Mouse (Mus musculus): ENCODE measurements around the gene Parg.
"Not testable (repeated sequence)": the region's sequence is repeated elsewhere in the genome, so short reads cannot be mapped to it uniquely, and the experiment has no call there.

Gene Parg

DNA sequence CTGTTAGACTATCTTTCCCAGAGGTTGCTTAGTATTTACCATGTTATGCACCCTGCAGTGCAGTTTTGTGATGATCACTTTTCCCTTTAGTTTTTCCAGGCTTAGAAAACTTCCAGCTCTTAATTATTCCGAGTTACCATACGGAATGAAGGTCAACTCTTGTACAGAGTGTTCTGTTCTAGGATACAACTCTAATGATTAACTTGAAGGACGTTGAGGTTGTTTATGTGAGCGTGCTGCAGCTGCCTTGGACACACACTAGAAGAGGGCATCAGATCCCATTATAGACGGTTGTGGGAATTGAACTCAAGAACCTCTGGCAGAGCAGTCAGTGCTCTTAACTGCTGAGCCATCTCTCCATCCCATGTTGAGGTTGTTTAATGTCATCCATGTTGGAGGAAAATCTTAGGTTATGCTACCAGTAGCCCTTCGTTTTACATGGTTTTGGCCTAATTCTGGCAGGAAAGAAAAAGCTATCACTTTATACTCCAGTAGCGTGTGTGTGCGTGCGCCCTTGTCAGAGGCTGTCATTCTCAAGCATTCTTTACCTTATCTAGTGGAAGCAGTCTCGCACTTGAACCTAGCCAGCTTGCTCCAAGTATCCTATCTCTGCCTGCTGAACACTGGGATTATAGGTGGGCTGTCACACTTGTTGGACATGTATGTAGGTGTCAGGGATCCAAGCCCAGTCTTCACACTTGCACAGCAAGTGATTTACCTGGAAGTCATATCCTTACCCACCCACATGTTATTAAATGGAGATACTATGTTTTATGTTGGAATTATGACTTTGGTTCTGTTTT lies 22.2 kb upstream of the Parg start:
- DNase-seq: no peak

- no peak for DNase-seq
Observed at GRCm38 (mm10) chr14:32180861-32181260, 20.9 kb upstream of the Parg start.

DNA sequence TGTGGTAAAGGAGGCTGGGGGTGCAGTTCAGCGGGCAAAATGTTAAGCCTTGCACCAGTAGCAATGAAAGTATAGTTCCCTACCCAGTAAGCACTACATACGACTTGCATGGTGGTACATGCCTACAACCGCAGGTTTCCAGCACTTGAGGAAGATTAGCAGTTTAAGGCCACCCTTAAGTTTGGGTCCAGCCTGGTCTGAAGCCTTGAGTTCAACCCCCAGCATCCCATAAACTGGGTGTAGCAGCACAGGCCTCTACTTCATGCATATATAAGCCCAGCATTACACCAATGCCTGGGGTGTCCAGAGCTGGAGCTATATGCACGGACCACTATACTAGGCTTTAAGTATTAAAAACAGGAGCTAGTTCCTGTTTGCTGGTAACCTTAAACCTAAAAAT lies 17.9 kb upstream of the Parg start:
- no peak for DNase-seq

GRCm38 (mm10) chr14:32190627-32191391 lies 10.9 kb upstream of the Parg start:
- no peak for DNase-seq

DNA sequence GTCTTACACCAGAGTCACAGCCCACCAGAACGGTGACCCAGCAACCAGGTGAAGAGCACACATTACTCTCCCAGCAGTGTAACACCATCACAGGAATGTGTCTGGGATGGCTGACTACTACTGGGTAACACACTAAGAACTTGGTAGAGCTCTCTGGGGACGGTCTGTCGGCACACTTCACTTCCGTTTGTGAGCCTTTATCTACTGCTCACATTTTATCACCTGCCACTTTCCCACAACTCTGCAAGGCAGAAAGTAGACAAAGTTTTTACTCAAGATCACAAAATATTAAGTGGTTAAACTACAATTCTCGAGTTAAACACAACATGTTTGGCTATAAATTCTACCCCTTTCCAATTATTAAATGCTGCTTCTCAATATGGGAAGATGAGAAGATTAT lies 9.8 kb upstream of the Parg start:
- DNase-seq: no peak

- DNase-seq: peak; percentile 63
Observed at GRCm38 (mm10) chr14:32192437-32192836, 9.3 kb upstream of the Parg start.

GRCm38 (mm10) chr14:32193557-32193956 lies 8.2 kb upstream of the Parg start:
- not testable (repeated sequence) for DNase-seq

GRCm38 (mm10) chr14:32201354-32201753 lies 395 bp upstream of the Parg start:
- DNase-seq: no peak

DNA sequence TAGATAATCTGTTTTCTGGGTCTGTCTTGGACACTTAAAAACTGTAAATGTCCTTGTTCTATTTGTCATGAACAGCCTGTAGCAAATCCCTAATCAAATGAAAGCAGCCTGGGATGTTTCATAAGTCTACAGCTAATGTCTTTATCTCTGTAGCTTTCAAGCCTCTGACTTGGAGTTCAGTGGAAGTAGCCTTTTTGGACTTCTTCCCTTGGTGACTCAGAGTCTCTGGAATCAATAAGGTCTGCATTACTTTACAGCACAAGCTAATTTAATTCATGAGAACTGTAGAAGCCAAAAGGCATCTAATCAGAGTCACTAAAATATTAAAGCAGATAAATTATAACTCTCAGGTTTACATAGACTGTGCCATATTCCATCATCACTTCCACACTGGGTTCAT lies 24.9 kb downstream of the Parg start:
- DNase-seq: no peak

- peak; percentile 75 for DNase-seq
Observed at GRCm38 (mm10) chr14:32228996-32229395, 27.2 kb downstream of the Parg start.

GRCm38 (mm10) chr14:32242401-32242800 lies 40.7 kb downstream of the Parg start:
- no peak for DNase-seq

DNA sequence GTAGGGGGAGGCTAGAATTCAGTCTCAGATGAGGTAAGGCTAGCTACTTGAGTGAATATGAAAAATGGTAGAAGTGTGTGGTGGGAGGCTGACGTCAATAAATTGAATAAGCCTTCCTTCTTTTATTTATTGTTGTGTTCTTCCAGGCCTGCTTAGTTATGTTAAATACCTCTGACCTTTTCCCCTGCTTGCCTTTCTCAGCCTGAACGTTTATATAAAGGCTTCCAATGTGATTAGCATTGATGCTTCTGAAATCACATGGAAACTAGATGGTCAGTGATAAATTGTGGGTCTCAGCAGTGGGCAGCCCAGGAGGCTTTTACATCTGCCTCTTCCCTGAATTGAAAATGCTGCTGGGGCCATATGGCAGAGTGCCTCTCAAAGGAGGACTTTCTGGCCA lies 44.3 kb downstream of the Parg start:
- no peak for DNase-seq

DNA sequence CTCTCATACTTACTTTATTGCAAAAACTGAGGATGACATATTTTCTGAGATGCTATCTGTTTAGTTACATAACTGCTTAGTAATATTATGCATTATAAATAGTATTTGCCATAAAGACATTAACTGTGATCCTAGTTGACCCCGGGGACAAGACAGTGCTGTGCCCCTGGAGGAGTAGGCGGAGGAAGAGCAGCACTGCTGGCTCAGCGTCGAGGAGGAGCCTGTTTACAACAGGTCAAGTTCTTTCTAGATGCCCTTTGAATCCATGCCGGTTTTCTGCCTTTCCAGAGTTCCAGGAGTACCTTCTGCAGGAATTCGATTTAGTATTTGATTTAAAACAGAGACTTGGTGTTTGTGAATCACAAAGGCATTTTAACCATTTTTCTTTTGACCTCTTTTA lies 47.9 kb downstream of the Parg start:
- DNase-seq: no peak

GRCm38 (mm10) chr14:32260830-32261229 lies 59.1 kb downstream of the Parg start:
- DNase-seq: no peak

DNA sequence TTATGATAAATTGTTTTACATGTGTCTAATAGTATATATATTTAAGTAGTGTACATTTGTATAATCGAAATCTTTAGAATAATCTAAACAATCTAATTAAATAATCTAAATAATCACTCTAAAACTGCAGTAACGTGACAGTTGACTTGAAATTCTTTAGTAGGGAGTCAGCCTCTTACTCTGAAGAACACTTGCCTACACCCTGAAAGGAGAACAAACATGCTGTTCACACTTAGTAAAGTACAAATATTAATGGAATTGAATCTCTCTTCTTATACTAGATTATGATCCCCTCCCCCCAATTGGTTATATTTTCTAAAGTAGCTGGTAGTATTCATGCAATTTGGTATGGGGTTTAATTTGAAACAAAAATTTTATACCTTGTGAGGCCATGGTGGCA lies 60.0 kb downstream of the Parg start:
- DNase-seq: no peak

DNA sequence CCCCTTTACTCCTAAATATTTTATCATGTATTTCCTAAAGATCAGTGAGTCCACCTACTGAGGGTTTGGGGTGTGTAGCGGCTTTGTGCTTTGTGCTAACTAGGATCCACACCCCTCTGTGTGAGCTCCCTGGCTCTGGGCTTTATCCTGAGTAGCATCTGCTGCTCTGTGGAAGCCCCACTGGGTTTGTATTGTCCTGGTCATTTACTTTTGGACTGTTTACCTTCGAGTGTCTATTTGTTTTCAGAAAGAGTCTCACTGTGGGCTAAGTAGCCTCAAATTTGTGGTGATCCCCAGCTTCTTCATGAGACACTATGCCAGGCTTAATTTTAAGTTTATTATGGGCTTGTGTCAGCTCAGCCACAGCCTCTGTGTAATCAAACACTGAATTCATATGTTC lies 67.2 kb downstream of the Parg start:
- DNase-seq: no peak

GRCm38 (mm10) chr14:32269589-32269988 lies 67.8 kb downstream of the Parg start:
- no peak for DNase-seq

DNA sequence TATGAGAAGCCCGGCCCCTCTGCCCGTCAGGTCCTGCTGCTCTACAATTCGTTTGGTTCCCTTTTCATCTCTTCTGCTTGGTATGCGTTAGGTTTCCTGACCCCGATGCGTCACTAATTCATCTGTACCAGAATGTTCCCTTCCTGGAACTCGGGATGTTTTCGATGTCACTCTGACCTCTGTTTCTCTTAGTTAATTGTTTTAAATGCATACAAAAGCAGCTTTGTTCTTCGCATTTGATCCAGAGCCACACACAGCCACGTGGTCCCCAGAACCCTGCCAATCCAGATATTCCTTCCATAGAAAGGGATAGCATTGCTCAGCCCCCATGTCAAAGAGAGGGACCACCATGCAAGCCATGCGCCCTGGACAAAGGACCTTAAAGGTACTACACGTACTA lies 99.9 kb downstream of the Parg start:
- DNase-seq: no peak

DNA sequence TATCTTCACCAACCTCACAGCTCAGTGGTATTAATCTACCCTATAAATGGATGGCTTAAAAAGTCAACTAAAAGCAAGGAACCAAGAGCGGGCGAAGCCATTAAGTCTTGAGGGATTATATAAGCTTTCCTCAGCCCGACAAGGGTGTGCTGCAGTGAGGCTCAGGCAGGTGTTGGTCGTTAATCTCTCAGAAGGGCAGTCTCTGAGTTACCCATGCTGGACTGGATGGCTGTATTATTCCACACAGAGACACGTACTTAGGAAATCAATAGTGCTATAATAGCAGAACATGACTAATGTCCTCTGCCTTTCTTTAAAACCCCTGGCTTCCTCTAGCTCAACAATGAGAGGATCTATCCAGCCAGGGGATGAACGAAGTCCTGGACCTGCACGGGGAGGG lies 100.7 kb downstream of the Parg start:
- no peak for DNase-seq

DNA sequence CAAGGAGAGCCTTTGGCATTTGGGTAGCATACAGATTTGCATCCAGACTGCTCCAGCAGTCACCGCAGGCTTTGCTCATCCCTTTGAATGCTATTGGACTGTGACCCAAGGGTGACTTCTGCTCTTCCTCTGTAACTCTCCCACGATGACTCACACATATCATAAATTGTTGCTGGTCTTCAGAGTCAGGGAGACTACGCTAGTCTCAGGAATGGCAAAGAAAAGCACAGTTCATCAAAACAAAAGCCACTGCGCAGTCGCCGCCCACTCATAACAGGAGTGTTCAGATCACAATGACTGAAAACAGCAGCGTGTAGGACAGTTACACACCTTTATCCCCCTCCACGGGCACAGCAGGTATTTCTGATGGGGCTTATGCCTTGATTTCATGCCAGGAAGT lies 103.2 kb downstream of the Parg start:
- DNase-seq: no peak

DNA sequence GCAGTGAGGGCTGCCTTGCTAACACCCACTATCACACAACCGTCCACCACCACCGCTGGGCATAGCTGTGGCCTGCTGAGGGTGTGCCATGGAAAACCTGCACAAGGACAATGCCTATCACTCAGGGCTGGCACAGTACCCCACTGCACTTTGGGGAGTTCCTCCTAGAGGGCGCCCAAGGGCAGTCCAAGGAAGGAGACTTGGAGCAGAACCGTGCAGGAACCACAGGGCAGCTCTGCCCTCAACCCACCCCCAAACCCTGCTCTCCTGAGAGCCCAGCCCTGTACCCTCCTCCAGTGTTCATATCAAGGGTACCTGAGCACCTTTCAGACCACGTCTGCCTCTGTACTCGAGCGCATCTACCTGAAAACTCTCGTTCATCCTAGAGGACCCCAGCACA lies 108.1 kb downstream of the Parg start:
- DNase-seq: peak; percentile 59

DNA sequence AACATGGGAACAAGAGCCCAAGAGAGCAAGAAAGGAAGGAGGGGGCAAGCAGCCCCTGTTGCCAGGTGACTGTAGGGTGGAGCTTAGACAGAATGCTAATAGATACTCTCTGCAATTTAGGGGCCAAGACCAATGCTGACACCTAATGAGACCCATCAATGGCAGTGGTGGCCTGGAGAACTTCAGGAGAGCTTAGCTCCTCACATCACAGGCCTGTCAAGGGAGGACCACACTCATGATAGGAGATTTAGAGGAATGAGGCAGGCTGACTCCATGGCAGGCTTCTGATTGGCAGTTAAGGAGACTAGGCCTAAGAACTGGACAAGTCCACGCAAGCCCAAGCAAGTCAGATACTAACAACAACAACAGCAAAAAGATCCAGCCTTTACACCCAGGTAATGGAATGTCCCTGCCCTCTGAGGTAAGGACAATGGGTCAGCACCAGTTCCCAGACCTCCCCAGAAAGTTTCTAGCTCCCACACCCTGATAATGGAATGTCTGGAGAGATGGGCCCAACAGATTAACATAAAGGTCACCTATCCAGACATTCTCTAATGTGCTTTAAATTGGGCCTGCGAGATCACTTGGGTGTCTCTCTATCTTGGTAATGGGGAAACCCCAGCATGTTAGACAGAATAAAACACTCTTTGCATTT lies 109.8 kb downstream of the Parg start:
- DNase-seq: no peak

DNA sequence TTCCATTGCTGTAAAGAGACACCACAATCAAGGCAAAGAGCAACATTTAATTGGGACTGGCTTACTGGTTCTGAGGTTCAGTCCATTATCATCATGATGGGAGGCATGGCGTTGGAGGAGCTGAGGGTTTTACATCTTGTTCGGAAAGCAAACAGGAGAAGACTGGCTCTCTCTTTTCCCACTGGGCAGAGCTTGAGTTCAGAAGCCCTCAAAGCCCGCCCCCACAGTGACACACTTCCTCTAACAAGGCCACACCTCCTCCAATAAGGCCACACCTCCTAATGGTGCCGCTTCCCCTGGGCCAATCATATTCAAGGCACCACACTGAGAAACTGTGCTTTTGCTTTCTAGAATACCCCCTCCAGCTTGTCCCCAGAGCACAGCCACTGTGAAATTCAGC lies 116.1 kb downstream of the Parg start:
- DNase-seq: no peak
